Mouse (Mus musculus) erythroblast, embryonic 14.5 days (primary cell): ENCODE results near the gene Cd2.

ENCODE experiments used
- GATA1 ChIP-seq: IDR thresholded peaks from 2 replicates; pipeline ENCODE4 v1.6.1; 2012; ENCODE audit warnings: low read length, inconsistent platforms, mixed read lengths
- TAL1 ChIP-seq: IDR thresholded peaks from 3 replicates; pipeline ENCODE4 v1.6.1; 2012; ENCODE audit warnings: low read length, inconsistent platforms, mixed read lengths

DNA sequence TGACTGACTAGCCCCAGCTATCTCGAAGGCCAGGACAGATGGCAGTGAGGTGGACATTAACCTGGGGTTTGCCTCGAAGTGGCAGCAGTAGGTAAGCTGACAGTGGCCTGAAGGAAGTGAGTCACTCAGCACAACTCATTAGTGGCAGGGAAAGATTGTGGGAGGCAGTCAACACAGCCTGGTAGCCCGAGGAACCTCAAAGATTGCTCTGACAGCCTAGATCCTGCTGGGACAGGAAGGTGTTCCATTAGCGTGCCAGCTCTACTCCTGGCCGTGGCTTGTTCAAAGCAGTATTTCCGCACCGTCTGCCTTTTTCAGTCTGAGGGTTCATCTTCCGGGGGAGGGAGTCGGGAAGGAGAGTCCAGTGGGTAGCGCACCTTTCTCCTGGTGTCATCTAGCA lies 34.7 kb upstream of the Cd2 start:
- no peak for TF ChIP-seq GATA1
- TF ChIP-seq TAL1 = no peak
